Mouse (Mus musculus): Measurements from ENCODE around the gene Grb7.
A peak's percentile ranks its signal among the peaks of the same experiment; 100 is the strongest.

Gene Grb7

GRCm38 (mm10) chr11:98446562-98447474 lies 624 bp downstream of the Grb7 start:
- peak; percentile 56 to 69 for DNase-seq

- no peak for DNase-seq
Measured at GRCm38 (mm10) chr11:98447475-98447834, 1.3 kb downstream of the Grb7 start.

- no peak for DNase-seq
Measured at GRCm38 (mm10) chr11:98448191-98448790, 2.1 kb downstream of the Grb7 start.

- DNase-seq, result no peak
Measured at GRCm38 (mm10) chr11:98449419-98449818, 3.2 kb downstream of the Grb7 start.

- no peak for DNase-seq
Measured at GRCm38 (mm10) chr11:98449921-98450771, 4.0 kb downstream of the Grb7 start.

- no peak for DNase-seq
Measured at GRCm38 (mm10) chr11:98455484-98455883, 9.3 kb downstream of the Grb7 start.

- no peak for DNase-seq
Measured at GRCm38 (mm10) chr11:98456545-98456944, 10.4 kb downstream of the Grb7 start.

GRCm38 (mm10) chr11:98456945-98457344 lies 10.8 kb downstream of the Grb7 start:
- no peak for DNase-seq

- peak; percentile 92 to 95 for DNase-seq
Measured at GRCm38 (mm10) chr11:98457367-98458120, 11.3 kb downstream of the Grb7 start.

- no peak for DNase-seq
Measured at GRCm38 (mm10) chr11:98458121-98458990, 12.2 kb downstream of the Grb7 start.

- DNase-seq, result no peak
Measured at GRCm38 (mm10) chr11:98459071-98459741, 13.0 kb downstream of the Grb7 start.

GRCm38 (mm10) chr11:98459860-98460259 lies 13.7 kb downstream of the Grb7 start:
- no peak for DNase-seq

GRCm38 (mm10) chr11:98461109-98461720 lies 15.0 kb downstream of the Grb7 start:
- DNase-seq, result no peak

GRCm38 (mm10) chr11:98462255-98462654 lies 16.1 kb downstream of the Grb7 start:
- DNase-seq, result no peak

- DNase-seq, result no peak
Measured at GRCm38 (mm10) chr11:98463911-98464310, 17.7 kb downstream of the Grb7 start.

- no peak for DNase-seq
Measured at GRCm38 (mm10) chr11:98464516-98464915, 18.3 kb downstream of the Grb7 start.

GRCm38 (mm10) chr11:98469761-98470714 lies 23.8 kb downstream of the Grb7 start:
- DNase-seq, result no peak

- no peak for DNase-seq
Measured at GRCm38 (mm10) chr11:98470795-98471194, 24.6 kb downstream of the Grb7 start.

- no peak for DNase-seq
Measured at GRCm38 (mm10) chr11:98472696-98473095, 26.5 kb downstream of the Grb7 start.
